Mouse (Mus musculus): ENCODE measurements around the gene Dnajc11.

GRCm38 (mm10) chr4:152020024-152020423, 86.5 kb downstream of the Dnajc11 start:
- TF ChIP-seq POLR2A (IDR thresholded peaks at IDR 0.05; ENCODE audit: insufficient read length, low read depth) (no peak), TCF3 (IDR thresholded peaks at IDR 0.05; ENCODE audit: insufficient read length, low read depth) (no peak), MYOG (IDR thresholded peaks at IDR 0.05; ENCODE audit: control insufficient read depth in 1 of 3, insufficient read depth in 1 of 3, insufficient read length in 2 of 3, low read depth in 2 of 3) (no peak)
